Mouse (Mus musculus) CH12.LX (cell line): ENCODE results near the gene Ndufa13. TPM values are rescaled to one million over a fixed set of nuclear protein-coding genes. Genes with fewer than 3 reads are reported as not detected.

Experiments
- DNase-seq: peaks from one replicate; pipeline ENCODE4 v3.0.0-alpha.2; 2013; ENCODE audit errors: extremely low read depth
- H3K27ac ChIP-seq: 2 replicates; pipeline ENCODE4 v1.5.1; 2012; ENCODE audit warnings: low read depth, mild to moderate bottlenecking, control low read depth, moderate library complexity; ENCODE audit not compliant: insufficient read depth
- H3K27me3 ChIP-seq: replicated peaks from 2 replicates; pipeline ENCODE3; 2012; ENCODE audit warnings: inconsistent platforms
- H3K36me3 ChIP-seq, 2 experiments: replicated peaks in 1 of 2; 2 replicates each; pipeline versions ENCODE3 to v1.6.1; 2012; ENCODE audit warnings: inconsistent platforms in 1 of 2, low read length in 1 of 2, mild to moderate bottlenecking in 1 of 2, mixed read lengths in 1 of 2, moderate library complexity in 1 of 2; ENCODE audit not compliant: control insufficient read depth in 1 of 2, insufficient read depth in 1 of 2
- H3K4me1 ChIP-seq, 2 experiments: 2 replicates each; pipeline ENCODE4 v1.6.1; 2012; ENCODE audit warnings: inconsistent platforms in 1 of 2, moderate library complexity in 1 of 2; ENCODE audit not compliant: insufficient read depth in 2 of 2, control insufficient read depth in 1 of 2
- H3K4me2 ChIP-seq: 2 replicates; pipeline ENCODE4 v1.6.1; 2012; ENCODE audit warnings: low read depth, mild to moderate bottlenecking, control low read depth; ENCODE audit not compliant: poor library complexity, insufficient read depth, severe bottlenecking
- H3K4me3 ChIP-seq, 3 experiments: fragments of 150-350 bp in 1 of 3; sonication (generic) in 1 of 3; replicated peaks in 1 of 3; 2 replicates each; pipeline versions ENCODE3 to v1.5.1; 2011 to 2012; ENCODE audit warnings: low read depth in 2 of 3, low read length in 2 of 3, mild to moderate bottlenecking in 2 of 3, moderate library complexity in 2 of 3, control low read depth in 1 of 3, improper control_type of control experiment in 1 of 3, inconsistent platforms in 1 of 3, mixed read lengths in 1 of 3; ENCODE audit not compliant: poor library complexity in 1 of 3
- H3K79me2 ChIP-seq: replicated peaks from 2 replicates; pipeline ENCODE4 v1.6.1; 2012; ENCODE audit warnings: mild to moderate bottlenecking, moderate library complexity; ENCODE audit not compliant: control insufficient read depth, poor library complexity, insufficient read depth, severe bottlenecking; ENCODE audit errors: extremely low read depth
- H3K9ac ChIP-seq: 2 replicates; pipeline ENCODE4 v1.6.1; 2012; ENCODE audit warnings: low read depth, mild to moderate bottlenecking, control low read depth, moderate library complexity; ENCODE audit not compliant: insufficient read depth
- H3K9me3 ChIP-seq: replicated peaks from 2 replicates; pipeline ENCODE3; 2012; ENCODE audit warnings: low read length, inconsistent platforms, mixed read lengths
- CHD1 ChIP-seq: IDR thresholded peaks from 2 replicates; pipeline ENCODE4 v1.6.1; 2012; ENCODE audit warnings: low read depth, low read length, improper control_type of control experiment, inconsistent platforms
- CTCF ChIP-seq, 2 experiments: IDR thresholded peaks in 1 of 2; conservative IDR thresholded peaks in 1 of 2; 2 replicates each; pipeline ENCODE4 v1.5.1; 2011 to 2012; ENCODE audit warnings: low read depth in 2 of 2, low read length in 2 of 2, improper control_type of control experiment in 1 of 2, inconsistent platforms in 1 of 2, mild to moderate bottlenecking in 1 of 2, moderate library complexity in 1 of 2
- E2F4 ChIP-seq: IDR thresholded peaks from 2 replicates; pipeline ENCODE4 v1.6.1; 2011; ENCODE audit warnings: low read depth, low read length, improper control_type of control experiment; ENCODE audit not compliant: insufficient replicate concordance
- EP300 ChIP-seq: IDR thresholded peaks from 2 replicates; pipeline ENCODE4 v1.6.1; 2011; ENCODE audit warnings: low read length, improper control_type of control experiment
- ETS1 ChIP-seq: conservative IDR thresholded peaks from 2 replicates; pipeline ENCODE4 v1.6.1; 2012; ENCODE audit warnings: low read depth, mild to moderate bottlenecking, inconsistent platforms, low read length, improper control_type of control experiment, moderate library complexity
- GABPA ChIP-seq: IDR thresholded peaks from 2 replicates; pipeline ENCODE4 v1.6.1; 2012; ENCODE audit warnings: low read depth, low read length, improper control_type of control experiment, inconsistent platforms; ENCODE audit not compliant: insufficient replicate concordance
- IRF4 ChIP-seq: IDR thresholded peaks from 2 replicates; pipeline ENCODE4 v1.6.1; 2014; ENCODE audit warnings: low read depth, mild to moderate bottlenecking, inconsistent platforms, low read length, improper control_type of control experiment
- JUND ChIP-seq: conservative IDR thresholded peaks from 2 replicates; pipeline ENCODE4 v1.6.1; 2011; ENCODE audit warnings: low read depth, low read length, improper control_type of control experiment
- MAFK ChIP-seq: IDR thresholded peaks from 2 replicates; pipeline ENCODE4 v1.6.1; 2011; ENCODE audit warnings: low read length, improper control_type of control experiment; ENCODE audit not compliant: insufficient replicate concordance
- MAX ChIP-seq: IDR thresholded peaks from 2 replicates; pipeline ENCODE4 v1.6.1; 2011; ENCODE audit warnings: low read length, improper control_type of control experiment
- MAZ ChIP-seq: IDR thresholded peaks from 2 replicates; pipeline ENCODE4 v1.6.1; 2012; ENCODE audit warnings: low read depth, mild to moderate bottlenecking, inconsistent platforms, low read length, improper control_type of control experiment, moderate library complexity
- MXI1 ChIP-seq: IDR thresholded peaks from 2 replicates; pipeline ENCODE4 v1.6.1; 2011; ENCODE audit warnings: mild to moderate bottlenecking, low read depth, low read length, improper control_type of control experiment
- NELFE ChIP-seq: IDR thresholded peaks from 2 replicates; pipeline ENCODE4 v1.6.1; 2011; ENCODE audit warnings: low read depth, low read length, improper control_type of control experiment
- PAX5 ChIP-seq: IDR thresholded peaks from 2 replicates; pipeline ENCODE4 v1.6.1; 2012; ENCODE audit warnings: low read length, inconsistent platforms, mixed read lengths
- RAD21 ChIP-seq: IDR thresholded peaks from 2 replicates; pipeline ENCODE4 v1.6.1; 2011; ENCODE audit warnings: low read depth, mild to moderate bottlenecking, low read length, improper control_type of control experiment, moderate library complexity
- TBP ChIP-seq: conservative IDR thresholded peaks from 2 replicates; pipeline ENCODE4 v1.6.1; 2011; ENCODE audit warnings: low read depth, low read length, improper control_type of control experiment
- TCF12 ChIP-seq: IDR thresholded peaks from 2 replicates; pipeline ENCODE4 v1.6.1; 2014; ENCODE audit warnings: low read depth, mild to moderate bottlenecking, inconsistent platforms, low read length, improper control_type of control experiment
- USF2 ChIP-seq: conservative IDR thresholded peaks from 2 replicates; pipeline ENCODE4 v1.6.1; 2011; ENCODE audit warnings: low read depth, low read length, improper control_type of control experiment
- ZC3H11A ChIP-seq: IDR thresholded peaks from 2 replicates; pipeline ENCODE4 v1.6.1; 2012; ENCODE audit warnings: low read depth, mild to moderate bottlenecking, inconsistent platforms, low read length, improper control_type of control experiment
- ZKSCAN1 ChIP-seq: IDR thresholded peaks from 2 replicates; pipeline ENCODE4 v1.6.1; 2012; ENCODE audit warnings: low read depth, inconsistent platforms, low read length, improper control_type of control experiment, borderline replicate concordance
- ZNF384 ChIP-seq: IDR thresholded peaks from 2 replicates; pipeline ENCODE4 v1.6.1; 2012; ENCODE audit warnings: low read depth, low read length, improper control_type of control experiment, inconsistent platforms
- dilution Hi-C: fragments of 300-500 bp; cut with MboI; formaldehyde crosslinking; loops from 2 replicates; pipeline ENCODE4 v1.14.3; 2020; ENCODE audit warnings: low sequenced_read_pairs; ENCODE audit not compliant: extremely low pct_unique_long_range_greater_than_20kb, extremely low pct_ligation_motif_present
- in situ Hi-C: fragments of 300-500 bp; cut with MboI; formaldehyde crosslinking; loops from 3 replicates; pipeline ENCODE4 v1.14.3; 2019; ENCODE audit warnings: low sequenced_read_pairs, low pct_ligation_motif_present, low pct_unique_long_range_greater_than_20kb, mixed read lengths
- polyA plus RNA-seq: library from polyadenylated mRNA; unstranded; fragments of >175 nt; gene quantifications from 2 replicates; pipeline ENCODE4 v1.2.1, GENCODE M21; 2012; ENCODE audit warnings: low read depth; ENCODE audit not compliant: insufficient read length
- total RNA-seq, 2 experiments: library from RNA; depleted of rRNA; stranded (reverse); fragments of 300-350 nt in 1 of 2; fragments of >200 nt in 1 of 2; gene quantifications; 2 replicates each; pipeline ENCODE4 v1.2.3; 2012 to 2014

Ndufa13 gene
- total and polyA plus RNA-seq, 3 experiments = 74.7 to 177 (median 90.1) TPM

GRCm38 (mm10) chr8:69918506-69918905 is 16.1 kb upstream of the Ndufa13 start:
- TF ChIP-seq TBP = no peak
- TF ChIP-seq CHD1 = peak; percentile 20; the same call in 1 of the 2 replicates
- no peak overlapping the region for H3K9ac ChIP-seq
- no peaks in the 10 kb centered on the region for H3K27me3 ChIP-seq
- dilution Hi-C loops = no loop called here
- in situ Hi-C loops = no loop called here
- no peak for DNase-seq
- no peak overlapping the region for H3K4me2 ChIP-seq
- peaks cover 42 to 78% of the 10 kb centered on the region in 2 experiments for H3K36me3 ChIP-seq
- peak overlapping the region; percentile 3; the same call in 1 of the 2 replicates for H3K27ac ChIP-seq
- peaks cover 28 to 52% of the 10 kb centered on the region in 2 experiments for H3K4me1 ChIP-seq
- H3K4me3 ChIP-seq = no peak overlapping the region
- peaks cover 12% of the 10 kb centered on the region for H3K79me2 ChIP-seq
- no peaks in the 10 kb centered on the region for H3K9me3 ChIP-seq

GRCm38 (mm10) chr8:69915748-69916147 is 13.4 kb upstream of the Ndufa13 start:
- TF ChIP-seq PAX5 (no peak), RAD21 (peak; percentile 1), CTCF (conservative IDR thresholded peaks at IDR 0.05 in 1 of 2, IDR thresholded peaks at IDR 0.05 in 1 of 2; ENCODE audit: low read depth in 2 of 2, low read length in 2 of 2) (peak in 1 of 2 experiments; percentile 13; a peak in 1 of 4 replicates)
- TF ChIP-seq, all 38 proteins: peak for 2
- Histone ChIP-seq H3K36me3 (peaks cover 70 to 81% of the 10 kb centered on the region in 2 experiments), H3K4me1 (peaks cover 8 to 28% of the 10 kb centered on the region in 2 experiments), H3K9ac (no peak overlapping the region), H3K4me3 (no peak overlapping the region), H3K79me2 (peaks cover 12% of the 10 kb centered on the region), H3K27me3 (no peaks in the 10 kb centered on the region), H3K4me2 (no peak overlapping the region), H3K27ac (no peak overlapping the region), H3K9me3 (no peaks in the 10 kb centered on the region)
- DNase-seq = no peak
- in situ Hi-C loops = no loop called here
- dilution Hi-C loops = no loop called here

- no peak overlapping the region for H3K4me2 ChIP-seq
- no peaks in the 10 kb centered on the region for H3K27me3 ChIP-seq
- no peak overlapping the region for H3K4me3 ChIP-seq
- H3K36me3 ChIP-seq = peaks cover 82 to 94% of the 10 kb centered on the region in 2 experiments
- in situ Hi-C loops = no loop called here
- no peak overlapping the region for H3K27ac ChIP-seq
- peaks cover 6% of the 10 kb centered on the region for H3K79me2 ChIP-seq
- no peak overlapping the region for H3K9ac ChIP-seq
- peaks cover 5 to 16% of the 10 kb centered on the region in 2 experiments for H3K4me1 ChIP-seq
- H3K9me3 ChIP-seq = no peaks in the 10 kb centered on the region
- TF ChIP-seq ETS1 (no peak), GABPA (no peak), ZC3H11A (no peak), E2F4 (no peak), PAX5 (no peak), MAZ (no peak), EP300 (no peak), MAX (no peak), MXI1 (no peak), ZKSCAN1 (no peak), NELFE (no peak), JUND (no peak), IRF4 (no peak), ZNF384 (no peak), MAFK (no peak), TCF12 (no peak), RAD21 (no peak), USF2 (no peak)
- TF ChIP-seq, all 38 proteins: peak for 0
- dilution Hi-C loops = no loop called here
- no peak for DNase-seq
These were observed 12.2 kb upstream of the Ndufa13 start for GRCm38 (mm10) chr8:69914526-69914925.
